Mouse (Mus musculus): ENCODE data around the gene Gnai1. TPM values are rescaled to one million over a fixed set of nuclear protein-coding genes. Genes with fewer than 3 reads are reported as not detected.
A peak's percentile ranks its signal among the peaks of the same experiment; 100 is the strongest.
"Not testable (repeated sequence)": the region's sequence is repeated elsewhere in the genome, so short reads cannot be mapped to it uniquely, and the experiment has no call there.

The Gnai1 gene
- 1 to 10 TPM; 1.2 to 2.1 TPM for total RNA-seq (2021)
- long read RNA-seq, experiment 1, partial matches to known transcripts, result 0 of 4 reads
- long read RNA-seq, experiment 1, other reads (novel, unspliced or antisense), result 0 of 4 reads
- long read RNA-seq, experiment 2, partial matches to known transcripts, result 0 of 4 reads
- long read RNA-seq, experiment 2, other reads (novel, unspliced or antisense), result 0 of 4 reads

DNA sequence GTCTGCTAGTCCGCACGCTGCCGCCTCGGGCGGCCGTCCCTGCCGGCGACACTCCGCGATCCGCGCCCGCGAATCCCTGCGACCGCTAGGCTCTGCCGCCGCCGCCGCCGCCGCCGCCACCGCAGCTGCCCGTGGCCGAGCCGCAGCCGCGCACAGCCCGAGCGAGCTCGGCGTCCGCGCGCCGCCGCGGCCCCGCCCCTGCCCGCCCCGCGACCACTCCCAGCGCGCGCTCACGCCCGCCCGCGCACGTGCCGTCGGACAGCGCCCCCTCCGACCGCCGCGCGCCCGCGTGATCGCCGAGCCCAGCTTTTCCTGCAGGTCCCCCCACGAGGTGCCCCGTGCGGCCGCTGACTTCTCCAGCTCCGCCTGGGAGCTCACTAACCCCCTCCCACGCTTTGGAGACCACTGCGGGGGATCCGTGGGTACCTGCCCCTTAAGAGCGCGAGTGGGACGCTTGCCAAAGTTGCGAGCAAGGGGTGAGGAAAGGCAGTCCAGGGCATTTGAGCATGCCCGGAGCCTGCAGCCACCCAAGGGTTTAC lies at the start of gene Gnai1:
Gene Gnai1, minus strand, starts transcription at position 75 of the 539 bp plus-strand sequence.
- Histone ChIP-seq H3K4me3 (peak within 1 kb of the TSS; percentile 87), H3K27ac (peak within 1 kb of the TSS; percentile 74)
- intact Hi-C loops (cut with DNase I), result no loop called here
- peak; percentile 71 for DNase-seq
- peak; percentile 44 for TF ChIP-seq CTCF (IDR thresholded peaks at IDR 0.05)

DNA sequence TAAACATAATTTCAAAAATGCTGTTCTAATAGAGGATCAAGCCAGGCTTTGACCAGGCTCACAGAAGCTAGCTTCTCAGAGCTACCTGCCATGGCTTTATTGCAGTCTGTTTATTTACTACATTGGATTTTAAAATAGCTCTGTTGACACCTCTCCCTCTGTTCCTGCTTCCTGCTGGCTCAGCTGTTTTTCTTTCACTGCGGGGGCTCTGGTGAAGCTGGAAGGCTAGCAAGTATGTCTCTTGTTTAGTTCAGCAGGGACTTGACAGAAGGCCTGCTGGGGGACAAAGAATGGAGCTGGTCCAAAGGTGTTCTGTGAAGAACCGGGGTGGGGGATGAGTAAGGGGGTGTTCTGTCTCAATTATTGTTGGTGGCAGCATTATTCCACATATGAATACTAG lies 7.7 kb upstream of the Gnai1 start:
- TF ChIP-seq CTCF (IDR thresholded peaks at IDR 0.05), result no peak
- Histone ChIP-seq H3K4me3 (no peak overlapping the region), H3K27ac (no peak overlapping the region)
- intact Hi-C loops (cut with DNase I), result no loop called here
- DNase-seq, result no peak

DNA sequence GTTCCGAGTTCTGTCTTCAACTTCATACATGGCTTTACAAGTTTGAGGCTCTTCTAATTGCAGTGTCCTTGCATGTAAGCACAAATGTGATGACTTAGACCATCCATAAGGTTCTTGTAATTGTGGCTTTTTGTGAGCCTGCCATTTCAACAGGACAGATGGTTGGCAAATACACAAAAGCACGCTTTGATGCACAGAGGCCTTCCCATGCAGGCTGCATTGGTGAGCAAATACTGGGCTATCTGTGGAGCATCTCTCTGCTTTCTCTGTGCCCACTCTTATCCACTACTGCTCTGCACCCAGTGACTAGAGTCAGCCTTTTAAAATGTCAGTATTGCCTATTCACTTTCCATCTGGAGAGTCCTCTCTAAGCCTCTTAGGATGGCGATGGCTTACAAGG lies 5.3 kb upstream of the Gnai1 start:
- Histone ChIP-seq H3K4me3 (no peak overlapping the region), H3K27ac (no peak overlapping the region)
- TF ChIP-seq CTCF (IDR thresholded peaks at IDR 0.05), result no peak
- intact Hi-C loops (cut with DNase I), result no loop called here
- no peak for DNase-seq

DNA sequence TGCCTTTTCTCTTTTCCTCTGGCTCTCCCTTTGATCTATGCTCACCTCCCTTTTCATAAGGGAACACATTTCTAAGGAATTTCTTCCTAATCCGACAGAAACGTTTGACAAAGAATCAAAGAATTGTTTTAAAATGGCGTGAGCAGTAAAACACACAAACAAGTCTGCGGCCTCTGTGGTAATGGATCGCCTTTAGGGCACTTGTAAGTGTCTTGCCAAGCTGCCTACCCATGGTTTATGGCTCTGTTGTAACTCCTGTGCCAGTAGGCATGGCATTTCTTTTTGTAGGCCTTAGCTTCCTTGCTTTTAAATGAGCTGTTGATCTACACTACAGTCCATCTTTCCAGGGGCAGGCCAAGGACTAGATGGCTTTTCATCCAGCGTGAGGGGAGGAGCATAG lies 801 bp upstream of the Gnai1 start:
- peak overlapping the region; percentile 74; the same call in 1 of the 2 replicates for H3K27ac ChIP-seq
- no peak for DNase-seq
- intact Hi-C loops (cut with DNase I), result no loop called here
- peak overlapping the region; percentile 87 for H3K4me3 ChIP-seq
- TF ChIP-seq CTCF (IDR thresholded peaks at IDR 0.05), result no peak

DNA sequence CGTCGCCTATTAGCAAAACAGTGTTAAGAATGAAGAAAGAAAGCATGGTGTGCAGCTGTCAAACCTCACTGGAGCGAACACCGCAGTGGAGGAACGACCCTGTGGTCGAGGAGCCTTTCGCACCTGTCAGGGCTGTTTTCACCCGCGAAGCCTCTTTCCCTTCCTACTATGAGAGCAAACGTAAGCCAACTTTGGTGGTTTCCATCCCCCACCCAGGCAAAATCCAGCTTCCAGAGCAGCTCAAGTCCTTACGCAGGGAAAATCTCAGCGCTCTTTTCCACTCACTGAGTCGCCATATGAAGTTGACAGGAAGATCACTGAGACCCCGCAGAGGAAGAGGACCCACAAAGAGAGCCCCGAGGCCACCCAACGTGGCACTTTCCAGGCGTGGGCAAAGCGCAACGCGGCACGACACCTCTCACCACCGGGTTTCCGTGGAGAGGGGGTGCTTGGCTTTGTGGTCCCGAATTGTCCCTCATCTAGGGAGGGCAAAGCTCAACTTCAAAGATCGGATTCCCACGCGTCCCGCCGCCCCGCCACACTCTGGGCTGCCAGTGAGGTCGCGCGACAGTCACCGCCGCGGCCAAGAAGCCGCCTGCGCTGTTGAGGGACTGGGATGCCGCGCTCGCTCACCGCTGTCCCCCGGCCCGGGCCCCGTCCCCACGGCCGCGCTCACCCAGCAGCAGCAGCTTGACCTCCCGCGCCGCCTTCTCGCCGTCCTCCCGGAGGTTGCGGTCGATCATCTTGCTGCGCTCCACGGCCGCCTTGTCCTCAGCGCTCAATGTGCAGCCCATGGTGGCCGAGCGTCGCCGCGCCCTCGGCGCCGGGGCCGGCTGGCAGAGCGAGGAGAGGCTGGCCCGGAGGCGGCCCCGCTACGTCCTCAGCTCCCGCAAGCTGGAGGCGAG lies 527 bp downstream of the Gnai1 start:
- intact Hi-C loops (cut with DNase I), result no loop called here
- no peak for TF ChIP-seq CTCF (IDR thresholded peaks at IDR 0.05)
- Histone ChIP-seq H3K27ac (peak overlapping the region; percentile 74), H3K4me3 (peak overlapping the region; percentile 87)
- DNase-seq, result peak; percentile 44

DNA sequence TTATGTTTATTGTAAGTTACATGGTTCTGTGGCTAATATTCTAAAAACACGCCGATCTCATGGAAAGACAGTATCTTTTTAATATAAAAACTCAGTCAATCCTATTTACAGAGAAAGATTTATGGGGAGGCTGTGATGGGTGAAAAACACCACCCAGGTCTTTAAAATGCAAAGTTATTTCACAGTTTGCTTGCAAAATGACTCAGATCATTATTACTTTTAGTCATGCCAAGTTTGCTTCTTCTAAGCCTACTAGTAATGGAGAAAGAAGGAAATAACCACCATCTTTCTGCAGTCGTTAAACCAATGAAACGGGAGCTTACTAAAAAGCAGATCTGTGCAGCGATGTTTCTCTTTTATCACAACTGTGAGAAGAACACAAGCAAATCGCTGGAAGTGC lies 1.4 kb downstream of the Gnai1 start:
- intact Hi-C loops (cut with DNase I), result no loop called here
- Histone ChIP-seq H3K27ac (no peak overlapping the region), H3K4me3 (peak overlapping the region; percentile 87)
- no peak for TF ChIP-seq CTCF (IDR thresholded peaks at IDR 0.05)
- no peak for DNase-seq

DNA sequence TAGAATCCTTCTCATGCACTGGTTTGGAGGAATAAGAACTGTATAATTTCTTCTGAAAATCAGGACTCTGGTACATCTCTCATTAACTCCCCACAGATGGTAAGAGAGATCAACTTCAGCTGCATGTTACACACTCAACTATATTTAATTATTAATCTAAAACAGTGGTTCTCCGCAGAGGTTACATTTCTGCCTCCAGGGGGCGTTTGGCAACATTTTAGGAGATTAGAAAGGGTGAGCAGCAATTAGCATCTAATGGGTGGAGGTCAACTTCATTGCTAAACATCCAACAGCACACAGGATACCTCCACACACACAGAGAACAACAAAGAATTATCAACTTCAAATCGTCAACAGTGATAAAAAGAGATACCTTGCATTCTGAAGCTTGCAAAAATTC lies 2.0 kb downstream of the Gnai1 start:
- TF ChIP-seq CTCF (IDR thresholded peaks at IDR 0.05), result peak; percentile 62
- peak overlapping the region; percentile 87 for H3K4me3 ChIP-seq
- DNase-seq, result no peak
- no peak overlapping the region for H3K27ac ChIP-seq
- intact Hi-C loops (cut with DNase I), result no loop called here

DNA sequence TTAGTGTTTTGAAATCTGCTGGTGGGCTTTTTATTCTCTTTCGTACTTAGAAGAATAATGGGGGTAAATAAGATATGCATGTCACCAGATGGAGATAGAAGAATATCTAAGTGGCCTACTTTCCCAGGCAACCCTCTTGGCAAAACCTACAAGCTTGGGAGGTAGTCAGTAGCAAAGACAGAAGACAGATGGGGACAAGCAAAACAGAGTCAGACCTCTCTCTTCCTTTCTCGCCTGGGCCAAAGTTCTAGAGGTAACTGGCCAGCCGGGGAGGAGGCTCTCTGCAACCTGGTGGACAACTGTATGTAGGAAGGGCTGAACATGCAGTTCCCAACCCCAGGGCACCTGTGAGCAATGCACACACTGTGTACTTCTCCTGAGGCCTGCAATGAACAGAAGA lies 12.9 kb downstream of the Gnai1 start:
- no peak overlapping the region for H3K27ac ChIP-seq
- H3K4me3 ChIP-seq, result no peak overlapping the region
- intact Hi-C loops (cut with DNase I), result no loop called here
- no peak for DNase-seq
- TF ChIP-seq CTCF (IDR thresholded peaks at IDR 0.05), result no peak

DNA sequence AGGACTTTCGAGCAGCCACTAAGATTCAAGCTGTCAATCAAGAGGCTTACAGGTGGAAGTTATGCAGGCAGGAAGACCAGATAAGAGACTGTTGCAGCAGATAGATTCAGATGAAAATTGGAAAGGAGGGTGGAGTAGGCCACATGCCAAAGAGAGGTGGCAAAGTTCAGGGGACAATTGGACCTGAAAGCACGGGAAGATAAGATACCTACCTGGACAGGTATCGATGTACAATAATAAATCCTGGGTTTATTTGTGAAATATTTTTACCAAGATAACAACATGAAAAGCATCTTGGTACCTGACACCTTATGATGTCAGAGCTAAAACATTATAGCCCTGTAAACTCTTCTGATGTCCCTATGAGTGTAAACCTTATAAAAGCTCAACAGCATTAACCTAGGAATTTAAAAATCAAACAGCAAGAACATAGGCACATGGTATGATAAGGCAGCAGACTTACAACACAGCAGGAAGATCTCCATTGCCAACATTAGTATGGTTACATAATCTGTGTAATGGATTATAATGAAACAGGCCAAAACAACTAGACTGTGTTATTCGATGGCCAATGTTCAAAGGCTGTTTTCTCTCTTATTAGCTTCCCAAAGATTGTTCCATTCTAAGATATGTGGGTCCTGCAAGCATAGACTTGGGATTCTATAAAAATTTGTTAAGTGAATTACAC lies 16.6 kb downstream of the Gnai1 start:
- intact Hi-C loops (cut with DNase I), result no loop called here
- TF ChIP-seq CTCF (IDR thresholded peaks at IDR 0.05), result no peak
- H3K4me3 ChIP-seq, result no peak overlapping the region

DNA sequence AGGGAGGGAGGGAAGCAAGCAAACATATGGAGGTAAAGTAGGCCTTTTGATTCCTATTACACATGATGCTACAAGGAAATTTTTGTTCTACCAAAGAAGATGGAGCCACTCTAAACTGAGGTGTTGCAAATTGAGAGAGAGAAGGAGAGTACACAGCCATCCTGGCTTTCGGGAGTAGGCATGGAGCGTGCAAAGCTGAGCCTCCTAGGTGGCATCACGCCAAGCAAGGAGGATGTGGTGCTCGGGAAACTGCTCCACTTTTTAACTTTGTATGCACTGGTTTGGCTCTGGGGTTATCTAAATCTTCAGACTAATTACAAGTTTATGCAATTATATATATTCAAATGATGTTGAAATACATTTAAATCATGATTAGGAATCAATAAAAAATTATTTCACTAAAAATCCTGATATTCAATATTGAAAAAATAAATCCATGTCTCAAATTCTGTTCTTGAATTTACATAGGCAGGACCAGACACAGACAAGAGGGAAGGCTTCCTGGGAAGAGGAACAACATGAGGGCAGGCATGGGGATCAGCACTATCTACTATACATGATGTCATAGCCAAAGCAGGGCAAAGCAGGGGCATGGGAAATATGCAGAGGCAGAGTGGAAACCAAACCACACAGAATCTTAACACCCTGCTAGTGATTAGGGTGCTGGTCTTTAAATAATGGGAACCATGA lies 17.2 kb downstream of the Gnai1 start:
- Histone ChIP-seq H3K27ac (no peak overlapping the region), H3K4me3 (no peak overlapping the region)
- no peak for DNase-seq
- intact Hi-C loops (cut with DNase I), result no loop called here
- TF ChIP-seq CTCF (IDR thresholded peaks at IDR 0.05), result no peak

More for the DNA sequence above, 16.6 kb downstream of the Gnai1 start:
- DNase-seq, result no peak
- H3K27ac ChIP-seq, result no peak overlapping the region

DNA sequence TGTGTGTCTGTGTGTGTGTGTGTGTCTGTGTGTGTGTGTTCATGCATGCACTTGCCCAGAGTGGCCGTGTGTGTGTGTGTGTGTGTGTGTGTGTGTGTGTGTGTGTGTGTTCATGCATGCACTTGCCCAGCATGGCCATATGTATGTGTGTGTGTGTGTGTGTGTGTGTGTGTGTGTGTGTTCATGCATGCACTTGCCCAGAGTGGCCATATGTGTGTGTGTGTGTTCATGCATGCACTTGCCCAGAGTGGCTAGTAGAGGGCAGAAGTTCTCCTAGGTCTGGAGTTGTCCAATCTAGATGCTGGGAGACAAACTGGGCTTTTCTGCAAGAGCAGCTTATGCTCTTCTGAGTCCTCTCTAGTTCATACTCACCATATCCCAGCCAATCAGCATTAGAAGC lies 18.3 kb downstream of the Gnai1 start:
- H3K4me3 ChIP-seq; DNase-seq; H3K27ac ChIP-seq; intact Hi-C loops (cut with DNase I): not testable (repeated sequence)

DNA sequence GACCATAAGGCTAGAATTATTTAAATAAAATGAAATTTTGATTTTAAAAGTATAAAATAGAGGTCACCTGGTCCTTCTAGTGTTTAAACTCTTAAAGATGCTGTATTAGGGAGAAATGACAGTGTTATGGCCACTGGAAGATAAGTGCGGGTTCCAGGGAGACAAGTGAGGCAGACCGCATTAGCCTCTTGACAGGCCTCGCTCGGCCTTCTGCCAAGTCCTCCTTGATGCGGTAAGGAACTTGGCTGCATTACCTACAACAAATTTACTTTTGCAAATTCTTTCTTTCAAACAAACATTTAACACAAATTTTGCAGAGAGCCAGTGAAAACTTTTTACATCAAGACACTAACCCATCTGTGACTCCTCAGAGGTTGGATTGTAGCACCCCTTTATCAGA lies 27.9 kb downstream of the Gnai1 start:
- no peak for DNase-seq
- H3K27ac ChIP-seq, result no peak overlapping the region
- intact Hi-C loops (cut with DNase I), result no loop called here
- no peak for TF ChIP-seq CTCF (IDR thresholded peaks at IDR 0.05)
- no peak overlapping the region for H3K4me3 ChIP-seq
